Mouse (Mus musculus) neural tube, embryonic 10.5 days (tissue): ENCODE results near the gene Lamc1.
"Not testable (repeated sequence)": the region's sequence is repeated elsewhere in the genome, so short reads cannot be mapped to it uniquely, and the experiment has no call there.

Experiments used
- DNase-seq: peaks from one replicate; pipeline ENCODE4 v3.0.0-alpha.2; 2017; ENCODE audit warnings: low spot score; ENCODE audit errors: extremely low spot score

The Lamc1 gene

GRCm38 (mm10) chr1:153305249-153305648 lies 27.3 kb downstream of the Lamc1 start:
- not testable (repeated sequence) for DNase-seq

- not testable (repeated sequence) for DNase-seq
These were observed 33.1 kb downstream of the Lamc1 start for GRCm38 (mm10) chr1:153299436-153299835.

GRCm38 (mm10) chr1:153297774-153298363 lies 34.7 kb downstream of the Lamc1 start:
- DNase-seq: not testable (repeated sequence)

- DNase-seq: no peak
These were observed 36.6 kb downstream of the Lamc1 start for GRCm38 (mm10) chr1:153296035-153296434.

- DNase-seq: no peak
These were observed 39.7 kb downstream of the Lamc1 start for GRCm38 (mm10) chr1:153292892-153293291.

GRCm38 (mm10) chr1:153292202-153292601 lies 40.4 kb downstream of the Lamc1 start:
- DNase-seq: no peak

- no peak for DNase-seq
These were observed 41.2 kb downstream of the Lamc1 start for GRCm38 (mm10) chr1:153291416-153291815.

- DNase-seq: no peak
These were observed 44.6 kb downstream of the Lamc1 start for GRCm38 (mm10) chr1:153288010-153288409.

- DNase-seq: no peak
These were observed 45.1 kb downstream of the Lamc1 start for GRCm38 (mm10) chr1:153287443-153287842.

- DNase-seq: no peak
These were observed 46.4 kb downstream of the Lamc1 start for GRCm38 (mm10) chr1:153286216-153286615.

- DNase-seq: no peak
These were observed 47.4 kb downstream of the Lamc1 start for GRCm38 (mm10) chr1:153285188-153285587.

- DNase-seq: no peak
These were observed 50.1 kb downstream of the Lamc1 start for GRCm38 (mm10) chr1:153282342-153282975.

GRCm38 (mm10) chr1:153281483-153281882 lies 51.1 kb downstream of the Lamc1 start:
- DNase-seq: no peak

- no peak for DNase-seq
These were observed 52.2 kb downstream of the Lamc1 start for GRCm38 (mm10) chr1:153280411-153280810.

GRCm38 (mm10) chr1:153278028-153278613 lies 54.5 kb downstream of the Lamc1 start:
- DNase-seq: no peak

GRCm38 (mm10) chr1:153275466-153275865 lies 57.1 kb downstream of the Lamc1 start:
- DNase-seq: no peak

- no peak for DNase-seq
These were observed 58.0 kb downstream of the Lamc1 start for GRCm38 (mm10) chr1:153274611-153275010.

GRCm38 (mm10) chr1:153273657-153274056 lies 58.9 kb downstream of the Lamc1 start:
- no peak for DNase-seq

GRCm38 (mm10) chr1:153270827-153271226 lies 61.8 kb downstream of the Lamc1 start:
- DNase-seq: no peak

GRCm38 (mm10) chr1:153269681-153270080 lies 62.9 kb downstream of the Lamc1 start:
- DNase-seq: no peak

GRCm38 (mm10) chr1:153268806-153269309 lies 63.7 kb downstream of the Lamc1 start:
- DNase-seq: no peak

- DNase-seq: no peak
These were observed 64.3 kb downstream of the Lamc1 start for GRCm38 (mm10) chr1:153268306-153268705.

GRCm38 (mm10) chr1:153267730-153268129 lies 64.9 kb downstream of the Lamc1 start:
- no peak for DNase-seq
